ENCODE assay signal across 8 mouse cellular contexts in the genomic region with DNA sequence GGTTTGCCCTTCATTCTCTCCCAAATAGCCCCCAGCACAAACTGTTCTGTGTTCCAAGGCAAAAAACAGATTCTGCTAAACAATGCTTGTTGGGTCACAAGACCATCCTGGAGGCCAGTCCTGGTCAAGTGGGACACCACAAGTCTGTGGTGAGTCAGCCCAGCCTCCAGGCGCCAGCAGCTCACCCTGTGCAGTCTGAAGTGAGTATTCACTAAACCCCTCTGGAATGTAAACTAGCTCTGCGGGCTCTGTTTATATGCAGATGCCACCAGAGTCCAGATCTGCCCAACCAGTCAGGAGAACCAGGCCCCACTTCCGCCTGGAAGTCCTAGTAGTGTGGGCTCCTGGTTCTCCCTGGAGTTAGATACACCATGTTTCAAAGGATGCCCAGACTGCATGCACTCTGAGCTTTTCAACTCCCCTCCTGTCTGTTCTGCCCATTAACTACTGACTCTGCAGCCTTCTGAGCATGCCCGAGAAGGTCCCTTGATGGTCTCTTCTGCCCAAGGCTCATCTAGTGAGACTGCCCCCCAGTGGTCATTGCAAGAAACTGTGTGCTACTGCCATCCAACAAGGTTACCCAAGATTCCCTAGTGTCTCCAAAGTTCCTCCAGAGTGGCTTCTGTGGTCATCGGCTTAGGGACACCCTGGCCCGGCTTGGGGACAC. TPM values are rescaled to one million over a fixed set of nuclear protein-coding genes. Genes with fewer than 3 reads are reported as not detected.
A peak's percentile ranks its signal among the peaks of the same experiment; 100 is the strongest.
DNase-seq lines count a peak whose midpoint lies in the region; ATAC-seq and TF ChIP-seq lines count a peak whose summit lies in the region.
"Had no signal": no experiment of that assay in that cellular context is flagged by ENCODE, and none has a peak within 500 bp of the region (broad histone marks: within the 10 kb centered on the region; RNA-seq: fewer than 3 reads in every experiment).

No protein-coding gene starts in this region.

- H3K4me1 ChIP-seq in CH12.LX (ENCODE audit: control insufficient read depth in 1 of 2, insufficient read depth in 2 of 2): peaks cover 0 to 40% of the 10 kb centered on the region in 2 experiments; a peak in 3 of 4 replicates

- peaks cover 51% of the 10 kb centered on the region for H3K79me2 ChIP-seq in CH12.LX (replicated peaks; ENCODE audit: control insufficient read depth, extremely low read depth, insufficient read depth, poor library complexity, severe bottlenecking)

- CTCF ChIA-PET in Patski (lab: Charles Lee): interaction anchor here (0.8 to 1.4 kb wide), 7 partner anchors 11 to 57 kb away, joined by 3 to 4 read pairs (median 3); no protein-coding TSS in a partner anchor

- peak; percentile 57 for TF ChIP-seq RAD21 in CH12.LX (IDR thresholded peaks at IDR 0.05; ENCODE audit: low read depth, low read length)

- in situ Hi-C loops in CH12.LX (cut with MboI; ENCODE audit: low pct_ligation_motif_present, low pct_unique_long_range_greater_than_20kb, low sequenced_read_pairs) (no loop called here), Patski (cut with MboI; ENCODE audit: low pct_unique_long_range_greater_than_20kb) (no loop called here)

- no peaks in the 10 kb centered on the region for H3K27me3 ChIP-seq in CH12.LX (replicated peaks)
- H3K27me3 ChIP-seq in Patski: no peaks in the 10 kb centered on the region
- H3K27me3 ChIP-seq: limb, embryonic 13.5 days had no signal

- DNase-seq in CH12.LX (ENCODE audit: extremely low read depth) (peak; percentile 77), Patski (ENCODE audit: low read depth, low spot score) (peak; percentile 92)
- DNase-seq in cerebellum, postnatal 10 days: peak; percentile 73 to 79
- DNase-seq in heart, adult 9 months (ENCODE audit: low spot score in 2 of 2): peak; percentile 57 to 73
- peak; percentile 70 for DNase-seq in kidney, adult 9 months
- DNase-seq in lung, adult 18-20 months: peak; percentile 66 to 78
- peak; percentile 56 for DNase-seq in retina, postnatal 7 days (ENCODE audit: low read depth, low spot score)

- peaks cover 18 to 97% of the 10 kb centered on the region in 2 experiments for H3K36me3 ChIP-seq in CH12.LX (replicated peaks in 1 of 2; ENCODE audit: control insufficient read depth in 1 of 2, insufficient read depth in 1 of 2, low read length in 1 of 2)

- POLR2A ChIA-PET in Patski (lab: Charles Lee): interaction anchor here (1.4 kb wide), 1 partner anchor 144 kb away, joined by 3 read pairs; no protein-coding TSS in a partner anchor

- peak; percentile 88 for ATAC-seq in Patski

- H3K4me3 ChIP-seq in CH12.LX (replicated peaks in 1 of 3; ENCODE audit: low read depth in 2 of 3, low read length in 2 of 3, poor library complexity in 1 of 3): no peak overlapping the region
- H3K4me3 ChIP-seq: limb, embryonic 13.5 days had no signal

- H3K9ac ChIP-seq in CH12.LX (ENCODE audit: insufficient read depth, low read depth): no peak overlapping the region

- TF ChIP-seq CTCF in CH12.LX (conservative IDR thresholded peaks at IDR 0.05 in 1 of 2, IDR thresholded peaks at IDR 0.05 in 1 of 2; ENCODE audit: low read depth in 2 of 2, low read length in 2 of 2): peak; percentile 65 to 76
- TF ChIP-seq CTCF in Patski (IDR thresholded peaks at IDR 0.05): no peak

- H3K4me2 ChIP-seq in CH12.LX (ENCODE audit: insufficient read depth, low read depth, poor library complexity, severe bottlenecking): no peak overlapping the region
- H3K4me2 ChIP-seq: limb, embryonic 13.5 days had no signal

- TF ChIP-seq POLR2A in CH12.LX (IDR thresholded peaks at IDR 0.05; ENCODE audit: low read depth, low read length): no peak

- no peak for TF ChIP-seq EP300 in CH12.LX (IDR thresholded peaks at IDR 0.05; ENCODE audit: low read length)

- dilution Hi-C loops in CH12.LX (cut with MboI; ENCODE audit: extremely low pct_ligation_motif_present, extremely low pct_unique_long_range_greater_than_20kb, low sequenced_read_pairs): no loop called here

- H3K9me3 ChIP-seq in CH12.LX (replicated peaks; ENCODE audit: low read length): no peaks in the 10 kb centered on the region
- H3K9me3 ChIP-seq: limb, embryonic 13.5 days had no signal

- H3K27ac ChIP-seq in CH12.LX (ENCODE audit: insufficient read depth, low read depth): no peak overlapping the region

TF ChIP-seq in CH12.LX, 34 proteins besides CTCF, POLR2A, EP300 and RAD21:
- TF ChIP-seq SMC3 (IDR thresholded peaks at IDR 0.05; ENCODE audit: low read depth, low read length): peak; percentile 68
- TF ChIP-seq NRF1 (IDR thresholded peaks at IDR 0.05; ENCODE audit: low read depth, low read length): peak; percentile 79
- TF ChIP-seq TBP (conservative IDR thresholded peaks at IDR 0.05; ENCODE audit: low read depth, low read length): no peak

RNA-seq across cellular contexts. Expression of a gene that starts 39.9 kb away (rescaled TPM):
- total RNA-seq in CH12.LX (2012; rRNA removed) (83.5 and 86.4 TPM in 2 replicates), CH12.LX (2014; rRNA removed) (144 and 160 TPM in 2 replicates)
- polyA plus RNA-seq in CH12.LX (2012; ENCODE audit: insufficient read length, low read depth) (382 and 388 TPM in 2 replicates), Patski (2021) (305 TPM)
